Mouse (Mus musculus) G1E (cell line): Measurements from ENCODE around the gene Msgn1. TPM values are rescaled to one million over a fixed set of nuclear protein-coding genes. Genes with fewer than 3 reads are reported as not detected.

Source experiments
- ATAC-seq: 2 replicates; pipeline ENCODE4 v1.8.0; 2016; ENCODE audit warnings: mild to moderate bottlenecking; ENCODE audit not compliant: insufficient number of reproducible peaks, poor library complexity, low FRiP score, severe bottlenecking; ENCODE audit errors: extremely low read depth
- DNase-seq: peaks from one replicate; pipeline ENCODE4 v3.0.0; 2012; ENCODE audit warnings: low spot score
- H3K27me3 ChIP-seq: 2 replicates; pipeline ENCODE4 v1.6.1; 2012; ENCODE audit warnings: mild to moderate bottlenecking, low read length, inconsistent platforms; ENCODE audit not compliant: insufficient read depth
- H3K36me3 ChIP-seq: replicated peaks from 2 replicates; pipeline ENCODE3; 2012; ENCODE audit warnings: mild to moderate bottlenecking, inconsistent platforms
- H3K4me1 ChIP-seq: 2 replicates; pipeline ENCODE4 v1.6.1; 2012; ENCODE audit warnings: low read depth, low read length, inconsistent platforms, mixed read lengths; ENCODE audit not compliant: insufficient read depth
- H3K4me3 ChIP-seq: 2 replicates; pipeline ENCODE4 v1.5.1; 2012; ENCODE audit warnings: low read depth, mild to moderate bottlenecking, inconsistent platforms, low read length, moderate library complexity, mixed read lengths
- H3K9me3 ChIP-seq: replicated peaks from 2 replicates; pipeline ENCODE4 v1.6.1; 2012; ENCODE audit warnings: inconsistent platforms
- CTCF ChIP-seq: IDR thresholded peaks from 2 replicates; pipeline ENCODE4 v1.5.1; 2012; ENCODE audit warnings: low read depth, low read length, inconsistent platforms, mixed read lengths
- GATA1 ChIP-seq: IDR thresholded peaks from 2 replicates; pipeline ENCODE4 v1.6.1; 2012; ENCODE audit warnings: borderline replicate concordance, low read length, inconsistent platforms, mixed read lengths
- GATA2 ChIP-seq: IDR thresholded peaks from 2 replicates; pipeline ENCODE4 v1.6.1; 2012; ENCODE audit warnings: low read depth, low read length, inconsistent platforms, borderline replicate concordance
- POLR2AphosphoS5 ChIP-seq: IDR thresholded peaks from 2 replicates; pipeline ENCODE4 v1.6.1; 2012; ENCODE audit warnings: low read depth, low read length, inconsistent platforms; ENCODE audit not compliant: insufficient replicate concordance
- TAL1 ChIP-seq: conservative IDR thresholded peaks from 2 replicates; pipeline ENCODE4 v1.6.1; 2012; ENCODE audit warnings: low read depth, low read length, inconsistent platforms, mixed read lengths
- polyA plus RNA-seq: library from polyadenylated mRNA; stranded (reverse); fragments of >175 nt; gene quantifications from 2 replicates; pipeline ENCODE4 v1.2.3, GENCODE M21; 2012
- total RNA-seq, 2 experiments: library from RNA; stranded (forward) in 1 of 2; stranded (reverse) in 1 of 2; fragments of 200-1000 nt in 1 of 2; fragments of >200 nt in 1 of 2; fragmentation: Nextera tagmentation in 1 of 2; gene quantifications; 2 replicates each; pipeline ENCODE4 v1.2.3; 2014 to 2017

Msgn1 gene
- total and polyA plus RNA-seq, 3 experiments, result not detected

- H3K4me1 ChIP-seq, result no peaks in the 10 kb centered on the region
- H3K36me3 ChIP-seq, result no peaks in the 10 kb centered on the region
- peaks cover 9% of the 10 kb centered on the region for H3K27me3 ChIP-seq
- TF ChIP-seq GATA2, result no peak
- no peak for TF ChIP-seq GATA1
- TF ChIP-seq POLR2AphosphoS5, result no peak
- TF ChIP-seq CTCF, result no peak
- no peak for TF ChIP-seq TAL1
- no peak overlapping the region for H3K4me3 ChIP-seq
- DNase-seq, result no peak
- H3K9me3 ChIP-seq, result no peaks in the 10 kb centered on the region
- ATAC-seq, result no peak
Observed at GRCm38 (mm10) chr12:11224722-11225121, 15.9 kb upstream of the Msgn1 start.

GRCm38 (mm10) chr12:11223090-11223489 lies 14.3 kb upstream of the Msgn1 start:
- Histone ChIP-seq H3K36me3 (no peaks in the 10 kb centered on the region), H3K27me3 (peaks cover 9% of the 10 kb centered on the region), H3K4me1 (no peaks in the 10 kb centered on the region), H3K9me3 (no peaks in the 10 kb centered on the region), H3K4me3 (no peak overlapping the region)
- TF ChIP-seq CTCF (no peak), POLR2AphosphoS5 (no peak), TAL1 (no peak), GATA2 (no peak), GATA1 (no peak)
- no peak for ATAC-seq
- DNase-seq, result no peak

GRCm38 (mm10) chr12:11222566-11222965 lies 13.8 kb upstream of the Msgn1 start:
- H3K4me3 ChIP-seq, result no peak overlapping the region
- ATAC-seq, result no peak
- peaks cover 9% of the 10 kb centered on the region for H3K27me3 ChIP-seq
- TF ChIP-seq CTCF, result no peak
- TF ChIP-seq GATA1, result no peak
- no peak for TF ChIP-seq POLR2AphosphoS5
- no peak for TF ChIP-seq TAL1
- no peak for TF ChIP-seq GATA2
- no peak for DNase-seq
- H3K9me3 ChIP-seq, result no peaks in the 10 kb centered on the region
- no peaks in the 10 kb centered on the region for H3K36me3 ChIP-seq
- H3K4me1 ChIP-seq, result no peaks in the 10 kb centered on the region

GRCm38 (mm10) chr12:11221524-11222330 lies 13.0 kb upstream of the Msgn1 start:
- TF ChIP-seq CTCF (no peak), GATA2 (no peak), POLR2AphosphoS5 (no peak), TAL1 (no peak), GATA1 (no peak)
- ATAC-seq (no peak), DNase-seq (no peak)
- no peaks in the 10 kb centered on the region for H3K36me3 ChIP-seq
- H3K4me1 ChIP-seq, result no peaks in the 10 kb centered on the region
- H3K27me3 ChIP-seq, result peaks cover 7% of the 10 kb centered on the region
- H3K4me3 ChIP-seq, result no peak overlapping the region
- no peaks in the 10 kb centered on the region for H3K9me3 ChIP-seq

- no peak overlapping the region for H3K4me3 ChIP-seq
- no peak for ATAC-seq
- DNase-seq, result no peak
- H3K36me3 ChIP-seq, result no peaks in the 10 kb centered on the region
- no peaks in the 10 kb centered on the region for H3K9me3 ChIP-seq
- no peaks in the 10 kb centered on the region for H3K4me1 ChIP-seq
- H3K27me3 ChIP-seq, result peaks cover 3% of the 10 kb centered on the region; the same call in 1 of the 2 replicates
- TF ChIP-seq GATA1, result no peak
- TF ChIP-seq GATA2, result no peak
- no peak for TF ChIP-seq TAL1
- no peak for TF ChIP-seq POLR2AphosphoS5
- no peak for TF ChIP-seq CTCF
Observed at GRCm38 (mm10) chr12:11217726-11218250, 9.0 kb upstream of the Msgn1 start.

- H3K9me3 ChIP-seq, result no peaks in the 10 kb centered on the region
- DNase-seq, result no peak
- no peaks in the 10 kb centered on the region for H3K4me1 ChIP-seq
- no peak overlapping the region for H3K4me3 ChIP-seq
- H3K27me3 ChIP-seq, result peaks cover under 1% of the 10 kb centered on the region; the same call in 1 of the 2 replicates
- ATAC-seq, result no peak
- H3K36me3 ChIP-seq, result no peaks in the 10 kb centered on the region
- no peak for TF ChIP-seq CTCF
Observed at GRCm38 (mm10) chr12:11216454-11216853, 7.7 kb upstream of the Msgn1 start.

- no peak for DNase-seq
- no peak overlapping the region for H3K4me3 ChIP-seq
- no peaks in the 10 kb centered on the region for H3K4me1 ChIP-seq
- H3K27me3 ChIP-seq, result no peaks in the 10 kb centered on the region
- H3K36me3 ChIP-seq, result no peaks in the 10 kb centered on the region
- no peak for TF ChIP-seq GATA2
- TF ChIP-seq POLR2AphosphoS5, result no peak
- TF ChIP-seq TAL1, result no peak
- no peak for TF ChIP-seq CTCF
- TF ChIP-seq GATA1, result no peak
- ATAC-seq, result no peak
- no peaks in the 10 kb centered on the region for H3K9me3 ChIP-seq
Observed at GRCm38 (mm10) chr12:11215555-11215954, 6.8 kb upstream of the Msgn1 start.
